Mouse (Mus musculus): ENCODE results near the gene Bmp2k.
A peak's percentile ranks its signal among the peaks of the same experiment; 100 is the strongest.

Gene Bmp2k

GRCm38 (mm10) chr5:97110697-97111096, 113.2 kb downstream of the Bmp2k start:
- no peak for DNase-seq

- DNase-seq: peak; percentile 98
Observed at GRCm38 (mm10) chr5:97111207-97111910, 113.9 kb downstream of the Bmp2k start, which contains the start of gene Paqr3. Gene Paqr3, minus strand, starts transcription at chr5:97111596.

GRCm38 (mm10) chr5:97124977-97125376, 127.5 kb downstream of the Bmp2k start:
- no peak for DNase-seq

- DNase-seq: no peak
Observed at GRCm38 (mm10) chr5:97125459-97125970, 128.0 kb downstream of the Bmp2k start.

- peak in 1 of 2 experiments; percentile 59 for DNase-seq
Observed at GRCm38 (mm10) chr5:97126005-97126404, 128.5 kb downstream of the Bmp2k start.

GRCm38 (mm10) chr5:97127284-97127683, 129.8 kb downstream of the Bmp2k start:
- no peak for DNase-seq

GRCm38 (mm10) chr5:97128242-97129226, 131.0 kb downstream of the Bmp2k start:
- peak; percentile 36 to 61 for DNase-seq

GRCm38 (mm10) chr5:97129589-97129988, 132.1 kb downstream of the Bmp2k start:
- DNase-seq: no peak

GRCm38 (mm10) chr5:97135331-97135730, 137.8 kb downstream of the Bmp2k start:
- DNase-seq: no peak
